Mouse (Mus musculus): Measurements from ENCODE around the gene Gp1bb.

The Gp1bb gene

GRCm38 (mm10) chr16:18628948-18629340, 6.7 kb upstream of the Gp1bb start:
- no peak for DNase-seq (ENCODE audit: low spot score)

- no peak for DNase-seq (ENCODE audit: low spot score)
These were observed 6.2 kb upstream of the Gp1bb start for GRCm38 (mm10) chr16:18628206-18628947.

GRCm38 (mm10) chr16:18627163-18627562, 5.0 kb upstream of the Gp1bb start:
- DNase-seq (ENCODE audit: low spot score) = no peak

- DNase-seq (ENCODE audit: low spot score) = peak; percentile 89
These were observed 4.2 kb upstream of the Gp1bb start, which contains the start of gene Gm49601 for GRCm38 (mm10) chr16:18626376-18626878. Gene Gm49601 (minus strand): TSS chr16:18626427.

GRCm38 (mm10) chr16:18625791-18626311, 3.6 kb upstream of the Gp1bb start:
- DNase-seq (ENCODE audit: low spot score) = no peak

GRCm38 (mm10) chr16:18625097-18625496, 2.9 kb upstream of the Gp1bb start:
- DNase-seq (ENCODE audit: low spot score) = no peak

- DNase-seq (ENCODE audit: low spot score) = no peak
These were observed 2.4 kb upstream of the Gp1bb start for GRCm38 (mm10) chr16:18624641-18625040.

GRCm38 (mm10) chr16:18623751-18624540, 1.7 kb upstream of the Gp1bb start:
- DNase-seq (ENCODE audit: low spot score) = no peak

- no peak for DNase-seq (ENCODE audit: low spot score)
These were observed 930 bp upstream of the Gp1bb start for GRCm38 (mm10) chr16:18622916-18623750.

GRCm38 (mm10) chr16:18621362-18622001, 721 bp downstream of the Gp1bb start:
- DNase-seq (ENCODE audit: low spot score) = no peak

GRCm38 (mm10) chr16:18620601-18621361, 1.4 kb downstream of the Gp1bb start:
- no peak for DNase-seq (ENCODE audit: low spot score)

- DNase-seq (ENCODE audit: low spot score) = no peak
These were observed 2.0 kb downstream of the Gp1bb start for GRCm38 (mm10) chr16:18620201-18620600.

GRCm38 (mm10) chr16:18619110-18619509, 3.1 kb downstream of the Gp1bb start:
- DNase-seq (ENCODE audit: low spot score) = no peak

- DNase-seq (ENCODE audit: low spot score) = no peak
These were observed 3.9 kb downstream of the Gp1bb start for GRCm38 (mm10) chr16:18618297-18618696.

- peak; percentile 94 for DNase-seq (ENCODE audit: low spot score)
These were observed 4.7 kb downstream of the Gp1bb start for GRCm38 (mm10) chr16:18617370-18618065.

- DNase-seq (ENCODE audit: low spot score) = no peak
These were observed 8.9 kb downstream of the Gp1bb start for GRCm38 (mm10) chr16:18613301-18613700.

- no peak for DNase-seq (ENCODE audit: low spot score)
These were observed 10.5 kb downstream of the Gp1bb start for GRCm38 (mm10) chr16:18611752-18612151.

GRCm38 (mm10) chr16:18609099-18609498, 13.1 kb downstream of the Gp1bb start:
- DNase-seq (ENCODE audit: low spot score) = no peak

GRCm38 (mm10) chr16:18608226-18608625, 14.0 kb downstream of the Gp1bb start:
- DNase-seq (ENCODE audit: low spot score) = peak; percentile 64

GRCm38 (mm10) chr16:18605705-18606104, 16.5 kb downstream of the Gp1bb start:
- no peak for DNase-seq (ENCODE audit: low spot score)
